Mouse (Mus musculus): ENCODE measurements around the gene Gadd45b.

Gene Gadd45b

GRCm38 (mm10) chr10:80909375-80910162 lies 20.3 kb upstream of the Gadd45b start:
- ATAC-seq (ENCODE audit: insufficient number of reproducible peaks, low FRiP score, low TSS enrichment): no peak

DNA sequence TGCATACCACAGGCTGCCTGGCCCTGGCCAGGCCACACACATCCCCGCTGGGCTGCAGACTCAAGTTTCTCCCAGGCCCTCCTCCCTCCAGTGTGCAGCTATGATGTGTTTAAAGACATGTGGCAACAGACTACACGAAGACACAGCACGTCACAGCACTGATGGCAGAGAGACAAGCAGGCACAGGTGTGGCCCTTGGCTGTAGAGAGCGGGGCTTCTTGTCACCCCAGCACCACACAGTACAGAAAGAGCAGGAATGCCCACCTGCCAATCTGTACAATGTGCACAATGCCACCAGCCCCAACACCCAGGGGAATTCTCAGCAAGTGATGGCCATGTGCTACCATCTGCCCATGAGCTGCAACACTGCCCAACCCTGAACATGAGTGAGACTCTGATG lies 18.5 kb upstream of the Gadd45b start:
- no peak for ATAC-seq (ENCODE audit: insufficient number of reproducible peaks, low FRiP score, low TSS enrichment)

GRCm38 (mm10) chr10:80911891-80912290 lies 18.0 kb upstream of the Gadd45b start:
- no peak for ATAC-seq (ENCODE audit: insufficient number of reproducible peaks, low FRiP score, low TSS enrichment)

DNA sequence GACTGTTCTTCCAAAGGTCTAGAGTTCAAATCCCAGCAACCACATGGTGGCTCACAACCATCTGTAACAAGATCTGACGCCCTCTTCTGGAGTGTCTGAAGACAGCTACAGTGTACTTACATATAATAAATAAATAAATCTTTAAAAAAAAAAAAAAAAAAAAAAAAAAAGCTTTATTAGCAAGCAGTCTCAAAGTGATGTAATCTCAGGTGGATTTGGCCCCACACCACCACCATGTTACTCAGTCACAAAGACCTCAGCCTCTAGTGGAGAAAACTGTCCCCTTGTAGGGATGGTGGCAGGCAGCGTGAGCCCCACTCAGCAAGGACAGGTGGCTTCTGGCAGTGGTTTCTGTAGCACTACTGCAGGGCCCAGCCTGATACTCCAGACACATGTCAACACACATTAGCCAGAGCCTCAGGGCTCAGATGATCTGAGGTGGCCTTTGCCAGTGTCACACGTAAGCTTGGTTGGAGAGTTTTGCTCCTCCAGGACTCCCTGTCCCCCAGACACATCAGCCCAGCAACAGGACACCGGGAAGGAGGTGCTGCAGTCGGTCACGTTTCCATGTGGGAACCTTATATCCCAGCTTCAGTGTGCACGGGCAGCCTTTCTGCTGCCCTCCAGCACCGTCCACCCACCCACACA lies 16.4 kb upstream of the Gadd45b start:
- no peak for ATAC-seq (ENCODE audit: insufficient number of reproducible peaks, low FRiP score, low TSS enrichment)

- peak; percentile 29; the same call in 1 of the 2 replicates for ATAC-seq (ENCODE audit: insufficient number of reproducible peaks, low FRiP score, low TSS enrichment)
These were observed 15.6 kb upstream of the Gadd45b start for GRCm38 (mm10) chr10:80914253-80914656.

GRCm38 (mm10) chr10:80915260-80915659 lies 14.6 kb upstream of the Gadd45b start:
- no peak for ATAC-seq (ENCODE audit: insufficient number of reproducible peaks, low FRiP score, low TSS enrichment)

DNA sequence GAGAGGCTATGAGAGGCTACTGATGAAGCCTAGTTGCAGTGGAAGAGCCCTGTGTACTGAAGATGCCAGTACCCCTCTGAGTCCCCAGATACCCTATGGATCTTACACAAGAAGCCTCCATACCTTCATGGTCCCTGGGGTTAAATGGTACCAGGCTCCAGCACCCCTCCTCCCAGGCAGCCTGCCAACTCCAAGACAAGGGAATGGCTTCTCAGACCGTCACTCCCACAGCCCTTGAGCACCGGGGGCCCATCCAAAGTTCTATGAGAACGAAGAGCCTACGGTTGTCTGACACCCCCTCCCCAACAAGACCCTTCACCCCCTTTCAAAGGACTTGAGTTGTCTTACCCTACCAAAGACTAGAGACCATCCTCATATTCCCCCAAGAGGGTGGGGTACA lies 14.1 kb upstream of the Gadd45b start:
- ATAC-seq (ENCODE audit: insufficient number of reproducible peaks, low FRiP score, low TSS enrichment): no peak

DNA sequence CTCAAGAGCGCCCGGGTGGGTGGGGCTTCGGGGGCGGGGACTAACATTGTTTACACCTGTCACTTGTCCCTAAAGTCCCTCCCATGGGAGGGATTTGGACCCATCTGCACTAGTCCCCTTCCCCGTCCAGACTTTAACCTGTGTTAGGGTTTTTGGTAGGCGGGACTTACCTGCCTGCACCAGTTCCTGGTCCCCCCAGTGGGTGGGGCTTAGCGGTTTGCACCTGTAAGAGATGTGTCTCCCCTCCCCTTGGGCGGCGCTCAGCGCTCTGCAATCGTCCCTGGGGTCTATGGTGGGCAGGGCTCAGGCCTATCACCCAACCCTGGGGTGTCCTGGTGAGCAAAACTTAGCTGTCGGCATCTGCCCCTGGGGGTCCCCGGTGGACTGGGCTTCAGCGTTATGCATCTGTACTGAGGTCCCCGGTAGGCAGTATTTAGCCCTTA lies 12.5 kb upstream of the Gadd45b start:
- no peak for ATAC-seq (ENCODE audit: insufficient number of reproducible peaks, low FRiP score, low TSS enrichment)

- peak; percentile 65; the same call in 1 of the 2 replicates for ATAC-seq (ENCODE audit: insufficient number of reproducible peaks, low FRiP score, low TSS enrichment)
These were observed 12.0 kb upstream of the Gadd45b start, which contains the start of gene Lmnb2 for GRCm38 (mm10) chr10:80917779-80918434. Gene Lmnb2 (minus strand): TSS chr10:80918245.

DNA sequence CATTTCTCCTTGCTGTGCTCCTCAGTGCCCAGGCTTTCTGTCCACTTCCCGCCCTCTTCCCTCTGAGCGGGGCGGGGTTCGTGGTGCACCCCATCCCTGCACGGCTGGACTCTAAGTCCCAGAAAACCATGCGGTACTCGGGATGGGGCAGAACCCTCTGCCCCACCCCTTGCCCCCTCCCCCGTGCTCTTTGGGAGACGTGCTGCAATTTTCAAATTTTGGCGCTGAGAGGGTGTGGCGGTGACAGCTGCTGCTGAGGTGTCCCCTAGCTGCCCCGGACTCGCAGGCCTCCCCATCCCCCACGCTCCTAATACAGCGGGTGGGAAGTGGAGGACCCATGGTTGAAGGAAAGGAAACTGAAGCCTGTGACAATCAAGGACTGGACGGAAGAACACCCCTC lies 8.0 kb upstream of the Gadd45b start:
- no peak for ATAC-seq (ENCODE audit: insufficient number of reproducible peaks, low FRiP score, low TSS enrichment)

GRCm38 (mm10) chr10:80925472-80925871 lies 4.4 kb upstream of the Gadd45b start:
- ATAC-seq (ENCODE audit: insufficient number of reproducible peaks, low FRiP score, low TSS enrichment): no peak

- ATAC-seq (ENCODE audit: insufficient number of reproducible peaks, low FRiP score, low TSS enrichment): peak; percentile 41; the same call in 1 of the 2 replicates
These were observed 1.1 kb upstream of the Gadd45b start for GRCm38 (mm10) chr10:80928586-80929298.

GRCm38 (mm10) chr10:80930361-80931152 lies 684 bp downstream of the Gadd45b start:
- ATAC-seq (ENCODE audit: insufficient number of reproducible peaks, low FRiP score, low TSS enrichment): no peak

GRCm38 (mm10) chr10:80931153-80931671 lies 1.3 kb downstream of the Gadd45b start:
- ATAC-seq (ENCODE audit: insufficient number of reproducible peaks, low FRiP score, low TSS enrichment): no peak

- no peak for ATAC-seq (ENCODE audit: insufficient number of reproducible peaks, low FRiP score, low TSS enrichment)
These were observed 1.8 kb downstream of the Gadd45b start for GRCm38 (mm10) chr10:80931695-80932094.

DNA sequence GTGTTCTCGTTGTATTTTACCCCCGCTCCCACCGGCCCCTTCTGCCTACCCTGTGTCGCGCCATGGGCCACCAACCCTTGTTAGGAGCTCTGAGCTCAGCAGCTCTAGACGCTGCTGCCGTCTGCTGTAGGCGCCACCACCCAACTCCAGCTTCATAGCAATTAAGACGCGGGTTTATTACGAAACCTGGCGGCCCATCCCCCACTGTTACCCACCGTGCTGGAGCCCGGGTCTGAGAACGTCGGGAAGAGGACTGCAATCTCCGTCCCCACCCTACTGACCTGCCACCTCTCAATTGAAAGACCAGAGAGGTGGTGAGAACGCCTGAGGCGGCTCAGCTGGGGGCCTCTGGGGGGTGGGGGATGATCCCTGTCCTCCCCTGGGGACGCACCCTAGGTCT lies 2.3 kb downstream of the Gadd45b start:
- ATAC-seq (ENCODE audit: insufficient number of reproducible peaks, low FRiP score, low TSS enrichment): no peak

- ATAC-seq (ENCODE audit: insufficient number of reproducible peaks, low FRiP score, low TSS enrichment): no peak
These were observed 3.0 kb downstream of the Gadd45b start for GRCm38 (mm10) chr10:80932700-80933420.

GRCm38 (mm10) chr10:80933421-80933979 lies 3.6 kb downstream of the Gadd45b start:
- ATAC-seq (ENCODE audit: insufficient number of reproducible peaks, low FRiP score, low TSS enrichment): no peak
